Mouse (Mus musculus) 3T3-L1 (cell line): ENCODE measurements around the gene Slc16a3.

ENCODE experiments used
- DNase-seq: peaks from one replicate; pipeline ENCODE4 v3.0.0-alpha.2; 2015; ENCODE audit warnings: low read depth, low spot score

Slc16a3 gene

GRCm38 (mm10) chr11:120973318-120973717 is 25.0 kb downstream of the Slc16a3 start:
- DNase-seq = peak; percentile 63

DNA sequence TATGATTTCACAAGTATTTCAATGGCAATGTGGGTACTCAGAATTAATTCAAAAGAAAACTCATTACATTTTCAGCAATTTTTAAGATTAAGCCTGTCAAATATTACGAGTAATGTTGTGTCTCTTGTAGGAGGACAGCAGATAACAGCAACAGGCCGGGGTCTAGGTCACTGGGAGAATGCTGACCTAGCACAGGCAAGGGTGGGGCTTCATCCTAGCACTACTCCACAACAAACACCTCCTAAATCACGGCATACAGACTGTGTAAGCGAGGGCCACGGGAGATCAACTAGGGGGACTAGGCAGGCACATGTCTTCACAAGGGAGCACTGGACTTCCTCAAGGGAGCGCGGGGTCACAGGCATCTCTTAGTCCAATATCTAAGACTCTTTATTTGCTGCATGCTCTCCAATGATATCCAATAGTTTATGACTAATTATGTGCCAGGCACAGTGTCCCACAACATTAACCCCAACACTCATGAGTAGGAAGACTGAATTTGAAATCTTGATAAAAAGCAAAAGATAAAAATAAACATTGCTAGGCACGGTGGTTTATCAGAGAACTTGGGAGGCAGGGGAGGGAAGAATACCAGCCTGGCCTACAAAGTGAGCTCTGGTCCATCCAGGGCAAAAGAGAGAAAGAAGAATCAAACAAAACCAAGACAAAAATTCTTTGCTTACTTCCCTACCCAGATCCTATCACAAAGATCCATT is 31.6 kb downstream of the Slc16a3 start:
- no peak for DNase-seq

- DNase-seq = no peak
These were observed 32.3 kb downstream of the Slc16a3 start for GRCm38 (mm10) chr11:120980427-120981035.

- DNase-seq = no peak
These were observed 33.4 kb downstream of the Slc16a3 start for GRCm38 (mm10) chr11:120981661-120982060.

GRCm38 (mm10) chr11:120982459-120982858 is 34.2 kb downstream of the Slc16a3 start:
- DNase-seq = no peak

- peak; percentile 86 for DNase-seq
These were observed 36.4 kb downstream of the Slc16a3 start for GRCm38 (mm10) chr11:120984448-120985330.

DNA sequence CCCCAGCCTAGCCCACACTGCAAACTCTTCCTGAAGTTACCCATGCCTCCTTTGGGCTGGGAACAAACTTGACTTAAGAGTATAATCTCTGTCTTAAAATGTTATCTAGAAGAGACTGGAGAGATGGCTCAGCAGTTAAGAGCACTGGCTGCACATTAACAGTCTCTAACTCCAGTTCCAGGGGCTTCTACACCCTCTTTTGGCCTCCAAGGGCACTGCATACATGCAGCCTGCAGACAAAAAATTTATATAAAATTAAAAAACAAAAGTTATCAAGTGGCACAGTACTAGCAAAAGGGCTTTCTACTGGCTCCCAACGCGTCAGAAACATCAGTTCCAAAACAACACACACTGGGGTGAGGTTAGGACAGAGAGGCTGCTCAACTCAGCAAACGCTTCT is 39.3 kb downstream of the Slc16a3 start:
- DNase-seq = peak; percentile 42

- DNase-seq = no peak
These were observed 40.1 kb downstream of the Slc16a3 start for GRCm38 (mm10) chr11:120988410-120988809.

- peak; percentile 54 for DNase-seq
These were observed 41.2 kb downstream of the Slc16a3 start for GRCm38 (mm10) chr11:120989523-120989922.

GRCm38 (mm10) chr11:120990126-120990781 is 42.0 kb downstream of the Slc16a3 start:
- peak; percentile 40 for DNase-seq

DNA sequence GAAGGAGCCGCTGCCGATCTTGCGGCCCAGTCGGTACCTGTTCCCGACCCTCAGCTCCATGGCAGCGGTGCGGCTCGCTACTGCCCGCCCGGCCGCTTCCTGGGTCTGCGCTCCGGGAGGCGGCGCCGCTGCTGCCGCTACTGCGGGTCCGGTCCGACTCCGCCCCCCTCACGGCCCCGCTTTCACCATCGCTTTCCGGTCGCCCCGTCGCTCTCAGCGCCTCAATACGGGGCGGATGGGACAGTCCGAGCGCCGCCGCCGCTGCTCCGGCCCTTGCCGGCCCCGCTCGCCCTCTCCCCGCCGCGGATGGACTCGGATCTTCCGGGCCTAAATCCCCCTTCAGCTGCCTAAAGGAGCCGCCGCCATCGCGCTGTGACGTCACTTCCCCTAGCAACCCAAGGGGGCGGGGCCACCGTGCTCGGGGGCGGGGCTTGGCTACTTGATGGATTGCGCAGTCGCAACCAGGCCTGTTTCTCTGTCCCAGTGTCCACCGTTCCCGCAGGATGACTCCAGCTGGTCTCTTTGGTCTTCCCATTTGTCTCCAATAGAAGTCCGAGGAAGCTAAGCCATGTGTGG is 42.8 kb downstream of the Slc16a3 start, which contains the start of gene Csnk1d:
Gene Csnk1d, minus strand, starts transcription at position 380 of the 576 bp plus-strand sequence.
- DNase-seq = peak; percentile 96

DNA sequence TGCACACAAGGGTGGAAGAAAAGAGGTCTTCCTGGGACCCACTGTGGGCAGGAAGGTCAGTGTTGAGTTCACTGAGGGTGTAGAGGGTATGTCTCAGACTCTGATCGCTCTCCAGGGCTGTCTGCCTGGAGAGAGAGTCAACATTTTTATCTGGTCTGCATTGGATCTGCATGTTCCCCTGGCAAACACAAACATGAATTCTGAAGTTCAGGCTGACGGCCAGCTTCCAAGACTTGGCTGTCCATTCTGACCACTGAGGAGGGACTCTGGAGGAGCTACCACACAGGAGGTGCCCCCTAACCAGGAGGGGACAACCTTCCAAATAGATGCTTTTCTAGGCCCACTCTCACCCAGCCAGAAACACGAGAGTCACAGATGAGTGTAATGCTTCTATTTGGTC is 43.5 kb downstream of the Slc16a3 start:
- DNase-seq = no peak

- no peak for DNase-seq
These were observed 44.8 kb downstream of the Slc16a3 start for GRCm38 (mm10) chr11:120993080-120993479.

DNA sequence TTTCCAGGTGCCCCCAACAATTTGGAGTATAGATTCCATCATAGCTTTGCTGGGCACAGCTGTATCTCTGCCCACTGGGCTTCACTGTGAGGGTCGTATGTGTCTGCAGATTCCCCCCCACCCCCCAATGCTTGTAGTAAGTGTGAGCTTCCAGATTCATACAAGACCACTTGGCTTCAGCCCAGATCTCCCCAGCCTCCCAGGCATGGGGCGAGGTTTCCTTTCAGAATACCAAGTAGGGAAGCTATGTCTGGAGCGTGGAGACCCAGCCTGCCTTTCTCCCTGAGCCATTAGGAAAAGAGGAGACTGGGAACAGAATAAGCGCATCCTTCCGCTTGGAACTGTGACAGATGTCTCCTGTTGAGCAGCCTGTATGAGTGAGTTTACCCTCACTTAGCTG is 45.3 kb downstream of the Slc16a3 start:
- DNase-seq = no peak

DNA sequence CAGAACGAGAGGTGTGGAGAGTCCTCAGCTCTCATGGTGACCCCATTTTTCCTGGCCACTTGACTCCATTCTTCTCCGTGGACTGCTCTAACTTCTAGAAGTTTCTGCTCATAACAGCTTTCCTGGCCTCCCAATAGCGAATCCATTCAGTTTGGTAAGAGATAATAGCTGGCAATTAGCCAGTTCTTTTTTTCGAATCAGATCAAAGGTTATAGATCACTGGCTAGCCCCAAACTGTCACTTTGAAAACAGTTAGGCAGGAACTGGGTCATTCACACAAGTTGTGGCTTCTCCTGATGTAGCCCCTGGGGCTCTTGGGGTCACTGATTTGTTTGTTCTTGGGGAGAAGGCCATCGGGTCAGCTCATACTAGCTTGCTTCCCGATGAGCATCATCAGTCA is 46.5 kb downstream of the Slc16a3 start:
- no peak for DNase-seq

GRCm38 (mm10) chr11:121001966-121002365 is 53.7 kb downstream of the Slc16a3 start:
- peak; percentile 26 for DNase-seq

DNA sequence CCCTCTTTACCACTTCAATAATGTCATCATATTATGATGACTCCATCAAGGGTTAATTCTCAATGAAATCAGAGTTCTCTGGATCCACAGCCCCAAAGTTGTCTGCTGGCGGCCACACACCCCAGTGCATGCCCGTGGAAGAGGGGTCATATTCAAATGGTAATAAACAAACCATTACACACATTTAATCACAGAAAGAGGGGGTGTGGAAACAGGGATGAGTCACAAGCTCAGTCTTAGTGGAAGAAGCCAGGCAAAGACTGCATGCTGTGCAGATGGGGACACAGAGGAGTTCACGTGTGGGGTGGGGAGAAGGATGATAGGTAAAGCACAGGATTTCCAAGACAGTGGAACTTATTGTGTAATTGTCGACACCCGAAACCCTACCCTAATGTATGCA is 56.0 kb downstream of the Slc16a3 start:
- peak; percentile 63 for DNase-seq

DNA sequence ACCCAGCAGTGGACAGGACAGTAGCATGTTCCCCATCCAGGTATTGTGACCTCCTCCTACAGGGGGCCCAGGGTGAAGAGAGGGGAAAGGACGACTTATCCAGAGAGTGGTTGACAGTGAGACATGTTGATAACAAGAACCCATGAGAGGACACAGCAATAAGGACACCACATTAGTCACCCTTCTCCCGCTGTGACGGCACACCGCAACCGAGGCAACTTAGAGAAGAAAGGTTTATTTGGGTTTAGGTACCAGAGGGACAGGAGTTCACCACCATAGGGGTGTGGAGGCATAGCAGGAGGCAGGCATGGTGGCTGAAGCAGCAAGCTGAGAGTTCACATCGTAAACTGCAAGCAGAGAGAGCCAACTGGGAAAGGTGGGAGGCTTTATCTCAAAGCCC is 57.9 kb downstream of the Slc16a3 start:
- DNase-seq = no peak

DNA sequence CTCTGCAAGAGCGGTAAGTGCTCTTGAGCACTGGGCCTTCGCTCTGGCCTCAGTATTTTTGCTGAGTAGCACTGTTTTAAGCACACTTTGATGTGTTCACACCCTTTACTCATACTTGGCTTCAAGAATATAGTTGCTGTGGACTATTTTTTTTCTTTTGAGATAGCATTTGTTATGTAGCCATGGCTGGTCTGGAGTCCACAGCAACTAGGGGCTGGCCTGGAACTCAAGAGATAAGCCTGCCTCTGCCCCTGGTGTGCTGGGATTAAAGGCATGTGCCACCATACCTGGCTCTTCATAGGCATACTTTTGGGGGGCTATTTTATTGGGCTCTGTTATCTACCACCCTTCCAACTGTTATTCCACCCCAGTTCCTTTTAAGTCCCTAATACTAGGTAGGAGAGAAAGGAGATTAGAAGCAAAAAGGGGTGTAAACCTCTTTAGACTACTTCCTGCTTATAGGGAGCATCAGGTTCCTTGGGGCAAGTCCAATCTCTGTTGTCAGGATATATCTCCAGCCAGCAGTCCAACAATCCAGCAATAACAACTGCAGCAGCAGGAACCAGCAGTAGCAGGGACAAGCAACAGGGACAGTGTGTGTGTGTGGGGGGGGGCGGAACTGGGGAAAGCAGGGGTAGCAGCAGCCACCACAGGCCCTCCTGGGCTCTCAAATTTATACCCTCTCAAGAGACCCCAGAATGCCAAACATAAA is 61.9 kb downstream of the Slc16a3 start:
- DNase-seq = no peak
